Mouse (Mus musculus): Measurements from ENCODE around the gene Fank1. TPM values are rescaled to one million over a fixed set of nuclear protein-coding genes. Genes with fewer than 3 reads are reported as not detected.

The Fank1 gene
- polyA plus RNA-seq (2016; fragmentation: Nextera tagmentation; extraction: Ambion mirVana) = 0.41 TPM in 1 of 2 replicates, not detected in the other

- DNase-seq (ENCODE audit: low spot score) = peak; percentile 92
- peaks cover 37% of the 10 kb centered on the region for H3K27me3 ChIP-seq (ENCODE audit: low read depth, poor library complexity, severe bottlenecking)
- peak within 1 kb of the TSS; percentile 78 for H3K27ac ChIP-seq
- H3K36me3 ChIP-seq = no peaks in the 10 kb centered on the region
- no peaks in the 10 kb centered on the region for H3K9me3 ChIP-seq (replicated peaks)
- H3K4me1 ChIP-seq = peaks cover 25% of the 10 kb centered on the region
- whole genome bisulfite sequencing = under 1% methylated on average over 45 of the region's 45 CpGs
- peak within 1 kb of the TSS; percentile 83 for H3K4me3 ChIP-seq
Observed at GRCm38 (mm10) chr7:133776626-133776996, at the start of gene Fank1. Fank1 (plus strand) TSS chr7:133776861.

GRCm38 (mm10) chr7:133727027-133727426 lies 49.6 kb upstream of the Fank1 start:
- WGBS = 81% methylated on average over 6 of the region's 6 CpGs
- no peak for DNase-seq (ENCODE audit: low spot score)
- H3K4me1 ChIP-seq = no peaks in the 10 kb centered on the region
- H3K27ac ChIP-seq = no peak overlapping the region
- H3K4me3 ChIP-seq = no peak overlapping the region
- no peaks in the 10 kb centered on the region for H3K9me3 ChIP-seq (replicated peaks)
- H3K36me3 ChIP-seq = peaks cover 27% of the 10 kb centered on the region
- H3K27me3 ChIP-seq (ENCODE audit: low read depth, poor library complexity, severe bottlenecking) = no peaks in the 10 kb centered on the region

GRCm38 (mm10) chr7:133729351-133729750 lies 47.3 kb upstream of the Fank1 start:
- no peaks in the 10 kb centered on the region for H3K9me3 ChIP-seq (replicated peaks)
- H3K4me3 ChIP-seq = no peak overlapping the region
- no peaks in the 10 kb centered on the region for H3K4me1 ChIP-seq
- DNase-seq (ENCODE audit: low spot score) = no peak
- no peaks in the 10 kb centered on the region for H3K27me3 ChIP-seq (ENCODE audit: low read depth, poor library complexity, severe bottlenecking)
- H3K27ac ChIP-seq = no peak overlapping the region
- WGBS = 77% methylated on average over 5 of the region's 5 CpGs
- peaks cover 10% of the 10 kb centered on the region for H3K36me3 ChIP-seq

- H3K27me3 ChIP-seq (ENCODE audit: low read depth, poor library complexity, severe bottlenecking) = no peaks in the 10 kb centered on the region
- WGBS = 84% methylated on average over 11 of the region's 11 CpGs
- no peaks in the 10 kb centered on the region for H3K4me1 ChIP-seq
- H3K9me3 ChIP-seq (replicated peaks) = no peaks in the 10 kb centered on the region
- peaks cover 6% of the 10 kb centered on the region; the same call in 1 of the 2 replicates for H3K36me3 ChIP-seq
- DNase-seq (ENCODE audit: low spot score) = no peak
- H3K27ac ChIP-seq = no peak overlapping the region
- H3K4me3 ChIP-seq = no peak overlapping the region
Observed at GRCm38 (mm10) chr7:133730324-133731191, 46.1 kb upstream of the Fank1 start.

- Histone ChIP-seq H3K36me3 (peaks cover 6% of the 10 kb centered on the region; the same call in 1 of the 2 replicates), H3K27me3 (ENCODE audit: low read depth, poor library complexity, severe bottlenecking) (no peaks in the 10 kb centered on the region), H3K4me1 (no peaks in the 10 kb centered on the region), H3K4me3 (no peak overlapping the region), H3K27ac (no peak overlapping the region), H3K9me3 (replicated peaks) (no peaks in the 10 kb centered on the region)
- DNase-seq (ENCODE audit: low spot score) = no peak
- 74% methylated on average over 4 of the region's 4 CpGs for WGBS
Observed at GRCm38 (mm10) chr7:133731971-133732645, 44.6 kb upstream of the Fank1 start.

- H3K36me3 ChIP-seq = peaks cover 10% of the 10 kb centered on the region; the same call in 1 of the 2 replicates
- no peaks in the 10 kb centered on the region for H3K9me3 ChIP-seq (replicated peaks)
- H3K27ac ChIP-seq = no peak overlapping the region
- H3K4me1 ChIP-seq = peaks cover 3% of the 10 kb centered on the region; the same call in 1 of the 2 replicates
- 93% methylated on average over 7 of the region's 7 CpGs for WGBS
- no peak overlapping the region for H3K4me3 ChIP-seq
- no peaks in the 10 kb centered on the region for H3K27me3 ChIP-seq (ENCODE audit: low read depth, poor library complexity, severe bottlenecking)
- no peak for DNase-seq (ENCODE audit: low spot score)
Observed at GRCm38 (mm10) chr7:133740558-133740957, 36.1 kb upstream of the Fank1 start.

- H3K9me3 ChIP-seq (replicated peaks) = no peaks in the 10 kb centered on the region
- no peaks in the 10 kb centered on the region for H3K27me3 ChIP-seq (ENCODE audit: low read depth, poor library complexity, severe bottlenecking)
- peaks cover 10% of the 10 kb centered on the region; the same call in 1 of the 2 replicates for H3K36me3 ChIP-seq
- H3K4me1 ChIP-seq = peaks cover 3% of the 10 kb centered on the region; the same call in 1 of the 2 replicates
- H3K4me3 ChIP-seq = no peak overlapping the region
- no peak overlapping the region for H3K27ac ChIP-seq
- no peak for DNase-seq (ENCODE audit: low spot score)
- 92% methylated on average over 12 of the region's 12 CpGs for WGBS
Observed at GRCm38 (mm10) chr7:133742530-133743325, 33.9 kb upstream of the Fank1 start.

- Histone ChIP-seq H3K9me3 (replicated peaks) (no peaks in the 10 kb centered on the region), H3K36me3 (peaks cover 10% of the 10 kb centered on the region; the same call in 1 of the 2 replicates), H3K27me3 (ENCODE audit: low read depth, poor library complexity, severe bottlenecking) (no peaks in the 10 kb centered on the region), H3K27ac (no peak overlapping the region), H3K4me3 (no peak overlapping the region), H3K4me1 (peaks cover 3% of the 10 kb centered on the region; the same call in 1 of the 2 replicates)
- no peak for DNase-seq (ENCODE audit: low spot score)
- 72% methylated on average over 4 of the region's 4 CpGs for WGBS
Observed at GRCm38 (mm10) chr7:133743611-133744010, 33.0 kb upstream of the Fank1 start.

GRCm38 (mm10) chr7:133744209-133744608 lies 32.5 kb upstream of the Fank1 start:
- DNase-seq (ENCODE audit: low spot score) = no peak
- Histone ChIP-seq H3K36me3 (peaks cover 10% of the 10 kb centered on the region; the same call in 1 of the 2 replicates), H3K27me3 (ENCODE audit: low read depth, poor library complexity, severe bottlenecking) (no peaks in the 10 kb centered on the region), H3K4me3 (no peak overlapping the region), H3K9me3 (replicated peaks) (no peaks in the 10 kb centered on the region), H3K4me1 (peaks cover 3% of the 10 kb centered on the region; the same call in 1 of the 2 replicates), H3K27ac (no peak overlapping the region)
- WGBS = 82% methylated on average over 1 of the region's 1 CpGs

GRCm38 (mm10) chr7:133744701-133745100 lies 32.0 kb upstream of the Fank1 start:
- no peaks in the 10 kb centered on the region for H3K9me3 ChIP-seq (replicated peaks)
- H3K36me3 ChIP-seq = peaks cover 10% of the 10 kb centered on the region; the same call in 1 of the 2 replicates
- H3K4me3 ChIP-seq = no peak overlapping the region
- DNase-seq (ENCODE audit: low spot score) = no peak
- H3K27ac ChIP-seq = no peak overlapping the region
- 77% methylated on average over 4 of the region's 4 CpGs for WGBS
- no peaks in the 10 kb centered on the region for H3K27me3 ChIP-seq (ENCODE audit: low read depth, poor library complexity, severe bottlenecking)
- H3K4me1 ChIP-seq = peaks cover 3% of the 10 kb centered on the region; the same call in 1 of the 2 replicates

GRCm38 (mm10) chr7:133747372-133747771 lies 29.3 kb upstream of the Fank1 start:
- 0 out of 2 replicates have a peak, but pooled peaks cover under 1% of the 10 kb centered on the region for H3K36me3 ChIP-seq
- 84% methylated on average over 8 of the region's 8 CpGs for WGBS
- H3K4me3 ChIP-seq = no peak overlapping the region
- H3K27me3 ChIP-seq (ENCODE audit: low read depth, poor library complexity, severe bottlenecking) = no peaks in the 10 kb centered on the region
- H3K9me3 ChIP-seq (replicated peaks) = no peaks in the 10 kb centered on the region
- no peak for DNase-seq (ENCODE audit: low spot score)
- no peaks in the 10 kb centered on the region for H3K4me1 ChIP-seq
- no peak overlapping the region for H3K27ac ChIP-seq

- H3K36me3 ChIP-seq = no peaks in the 10 kb centered on the region
- no peak overlapping the region for H3K4me3 ChIP-seq
- WGBS = 89% methylated on average over 14 of the region's 14 CpGs
- H3K27ac ChIP-seq = no peak overlapping the region
- no peaks in the 10 kb centered on the region for H3K27me3 ChIP-seq (ENCODE audit: low read depth, poor library complexity, severe bottlenecking)
- H3K4me1 ChIP-seq = no peaks in the 10 kb centered on the region
- no peak for DNase-seq (ENCODE audit: low spot score)
- H3K9me3 ChIP-seq (replicated peaks) = no peaks in the 10 kb centered on the region
Observed at GRCm38 (mm10) chr7:133748753-133749152, 27.9 kb upstream of the Fank1 start.

All from limb, embryonic 10.5 days (tissue).